Mouse (Mus musculus) central nervous system, embryonic 14 days (tissue): ENCODE measurements around the gene Ngdn. TPM values are rescaled to one million over a fixed set of nuclear protein-coding genes. Genes with fewer than 3 reads are reported as not detected.

ENCODE experiments used
- polyA plus RNA-seq: library from polyadenylated mRNA; depleted of rRNA; stranded (reverse); fragments of >200 nt; gene quantifications from 2 replicates; pipeline ENCODE4 v1.2.3, GENCODE M21; 2012; rRNA removed

Gene Ngdn
- polyA plus RNA-seq = 56.3 and 58.2 TPM in 2 replicates

GRCm38 (mm10) chr14:55014991-55015766, at the start of gene Ngdn:
Gene Ngdn (plus strand): TSS chr14:55015454.

GRCm38 (mm10) chr14:54966320-54966977, 48.8 kb upstream of the Ngdn start, which contains the start of gene Myh6:
Gene Myh6 (minus strand): TSS chr14:54966927.

GRCm38 (mm10) chr14:54976633-54977032, 38.6 kb upstream of the Ngdn start, which contains the start of gene Gm17428:
Gene Gm17428 (plus strand): TSS chr14:54976933.

GRCm38 (mm10) chr14:54994136-54994868, 21.0 kb upstream of the Ngdn start, which contains the start of gene Myh7:
Gene Myh7 (minus strand): TSS chr14:54994626.

Other genes with a start within 250 kb of the Ngdn start
- 9.6 and 9.9 TPM in 2 replicates for gene Slc7a8, start 233.5 kb upstream of the Ngdn start, polyA plus RNA-seq
- gene Rnf212b, start 201.3 kb upstream of the Ngdn start, polyA plus RNA-seq = not detected in 2 replicates
- 8.5 and 9.0 TPM in 2 replicates for gene Homez, start 144.5 kb upstream of the Ngdn start, polyA plus RNA-seq
- 14.7 and 18.0 TPM in 2 replicates for gene Ppp1r3e, start 137.9 kb upstream of the Ngdn start, polyA plus RNA-seq
- gene Bcl2l2, start 132.1 kb upstream of the Ngdn start, polyA plus RNA-seq = 47.4 and 48.0 TPM in 2 replicates
- gene Gm20521, start 132.0 kb upstream of the Ngdn start, polyA plus RNA-seq = 0.39 and 0.41 TPM in 2 replicates
- gene Pabpn1, start 123.0 kb upstream of the Ngdn start, polyA plus RNA-seq = 736 and 777 TPM in 2 replicates
- 504 and 538 TPM in 2 replicates for gene Slc22a17, start 102.3 kb upstream of the Ngdn start, polyA plus RNA-seq
- 33.6 and 38.5 TPM in 2 replicates for gene Efs, start 89.3 kb upstream of the Ngdn start, polyA plus RNA-seq
- gene Il25, start 82.8 kb upstream of the Ngdn start, polyA plus RNA-seq = 0.35 and 0.47 TPM in 2 replicates
- gene Cmtm5, start 79.2 kb upstream of the Ngdn start, polyA plus RNA-seq = 3.6 and 8.9 TPM in 2 replicates
- 0.21 and 0.36 TPM in 2 replicates for gene Myh6, start 48.5 kb upstream of the Ngdn start, polyA plus RNA-seq
- not detected in 2 replicates for gene Gm17428, start 38.5 kb upstream of the Ngdn start, polyA plus RNA-seq
- gene Myh7, start 20.8 kb upstream of the Ngdn start, polyA plus RNA-seq = 5.9 and 18.0 TPM in 2 replicates
- gene Zfhx2, start 76.9 kb downstream of the Ngdn start, polyA plus RNA-seq = 16.4 and 19.1 TPM in 2 replicates
- 17.4 and 19.9 TPM in 2 replicates for gene Thtpa, start 79.3 kb downstream of the Ngdn start, polyA plus RNA-seq
- 15.2 and 17.0 TPM in 2 replicates for gene Ap1g2, start 91.1 kb downstream of the Ngdn start, polyA plus RNA-seq
- 123 and 132 TPM in 2 replicates for gene Jph4, start 101.5 kb downstream of the Ngdn start, polyA plus RNA-seq
- 0.44 and 1.2 TPM in 2 replicates for gene Dhrs2, start 206.6 kb downstream of the Ngdn start, polyA plus RNA-seq